Mouse (Mus musculus) megakaryocyte, embryonic 14.5 days (primary cell): ENCODE measurements at regions not wholly inside any gene's neighbourhood (a gene's known extent, or its start where the extent isn't known, plus 50 kb on each side); places are given as distances from the start of the nearest gene placed in this dataset.

ENCODE experiments used
- FLI1 ChIP-seq: IDR thresholded peaks from 2 replicates; pipeline ENCODE4 v1.6.1; 2012; ENCODE audit warnings: low read length, inconsistent platforms, mixed read lengths
- GATA1 ChIP-seq: IDR thresholded peaks from 3 replicates; pipeline ENCODE4 v1.6.1; 2012; ENCODE audit warnings: mixed read lengths, low read length, inconsistent platforms, borderline replicate concordance

DNA sequence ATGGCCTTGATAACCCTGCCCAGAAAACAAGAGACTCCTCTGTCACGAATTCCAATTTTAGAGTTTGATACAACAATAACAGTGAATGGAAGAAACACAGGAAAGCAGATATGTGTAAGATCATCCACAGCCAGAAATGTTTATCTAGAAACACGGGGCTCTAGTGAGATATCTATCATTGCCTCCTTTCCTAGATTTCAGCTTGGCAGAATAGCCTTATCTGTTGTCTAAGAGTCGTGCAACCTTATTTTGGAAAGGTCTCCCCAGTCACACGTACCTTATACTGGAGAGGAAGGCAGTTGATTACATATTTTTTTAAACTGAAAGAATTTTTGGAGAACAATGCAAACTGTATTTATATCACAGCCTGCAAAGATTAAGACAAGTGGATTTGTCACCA lies 61.6 kb downstream of the Gm10295 start:
- TF ChIP-seq GATA1 = no peak
- no peak for TF ChIP-seq FLI1
